In the genomic region with DNA sequence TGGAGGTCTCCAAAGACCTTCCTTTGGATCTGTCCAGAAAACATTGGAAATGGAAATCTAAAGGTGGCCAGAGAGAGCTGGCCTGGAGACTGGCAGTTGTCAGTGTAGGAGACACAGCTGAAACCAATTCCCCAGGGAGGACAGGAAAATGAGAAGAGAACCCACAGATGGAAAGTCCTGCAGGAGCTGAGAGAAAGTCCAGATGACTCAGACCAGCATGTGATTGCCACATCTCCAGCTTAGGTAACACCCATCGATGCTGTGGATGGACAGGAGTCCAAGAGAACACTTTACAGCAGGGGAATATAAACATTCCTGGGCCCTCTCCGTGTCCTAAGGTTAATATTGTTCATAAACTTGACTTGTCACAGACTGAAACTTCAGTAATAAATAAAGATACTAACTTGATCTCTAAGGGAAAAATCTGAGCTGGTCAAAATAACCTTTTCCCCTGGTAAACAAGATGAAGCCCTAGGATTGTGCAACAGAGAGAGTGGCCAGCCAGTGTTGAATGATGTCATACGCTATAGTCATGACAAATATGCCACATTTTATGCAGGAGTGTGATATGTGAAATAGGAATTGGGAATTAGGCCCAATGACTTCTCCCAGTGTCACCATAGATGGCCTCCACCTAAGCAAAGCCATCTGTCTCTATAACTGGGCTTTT, we compare ENCODE assay signal across 15 mouse cellular contexts.
DNase-seq lines count a peak whose midpoint lies in the region; ATAC-seq and TF ChIP-seq lines count a peak whose summit lies in the region.
"Had no signal": no experiment of that assay in that cellular context is flagged by ENCODE, and none has a peak within 500 bp of the region (broad histone marks: within the 10 kb centered on the region; RNA-seq: fewer than 3 reads in every experiment).

No protein-coding gene starts in this region.

- no peaks in the 10 kb centered on the region for H3K9me3 ChIP-seq in intestine, embryonic 16.5 days (ENCODE audit: control insufficient read depth, low read length)
- H3K9me3 ChIP-seq: embryonic facial prominence, embryonic 10.5 days; forebrain, embryonic 12.5 days; limb, embryonic 10.5 days had no signal

- no peak overlapping the region for H3K9ac ChIP-seq in intestine, embryonic 16.5 days (ENCODE audit: low read depth, low read length)
- H3K9ac ChIP-seq: forebrain, embryonic 12.5 days had no signal

- 0 out of 2 replicates have a peak, but pooled peaks have one; percentile 43 for ATAC-seq in intestine, embryonic 16.5 days

- no peaks in the 10 kb centered on the region for H3K27me3 ChIP-seq in intestine, embryonic 16.5 days (replicated peaks; ENCODE audit: control insufficient read depth, insufficient read depth, low read length)
- H3K27me3 ChIP-seq: forebrain, embryonic 12.5 days had no signal

- no peak overlapping the region for H3K27ac ChIP-seq in intestine, embryonic 16.5 days (ENCODE audit: low read length)
- H3K27ac ChIP-seq: embryonic facial prominence, embryonic 10.5 days; forebrain, embryonic 12.5 days; limb, embryonic 10.5 days had no signal

- peaks cover 16% of the 10 kb centered on the region for H3K4me1 ChIP-seq in lung, adult 2 months (ENCODE audit: control insufficient read depth, insufficient read depth, low read length)
- peaks cover 8% of the 10 kb centered on the region; the same call in 1 of the 2 replicates for H3K4me1 ChIP-seq in intestine, embryonic 16.5 days (ENCODE audit: control insufficient read depth, insufficient read depth, low read length)

- WGBS in lung, adult 2 months: 43% methylated on average over 3 of the region's 3 CpGs
- 48% methylated on average over 3 of the region's 3 CpGs for WGBS in intestine, embryonic 16.5 days

- no peak overlapping the region for H3K4me3 ChIP-seq in lung, adult 2 months (replicated peaks; ENCODE audit: extremely low read depth, low read depth, low read length)
- no peak overlapping the region for H3K4me3 ChIP-seq in intestine, embryonic 16.5 days (ENCODE audit: low read length)
- H3K4me3 ChIP-seq: embryonic facial prominence, embryonic 10.5 days; forebrain, embryonic 12.5 days; limb, embryonic 10.5 days had no signal

- H3K36me3 ChIP-seq in intestine, embryonic 16.5 days (ENCODE audit: control insufficient read depth, insufficient read depth, low read length): no peaks in the 10 kb centered on the region
- H3K36me3 ChIP-seq: embryonic facial prominence, embryonic 10.5 days; forebrain, embryonic 12.5 days; limb, embryonic 10.5 days had no signal

- TF ChIP-seq CTCF in lung, adult 2 months (IDR thresholded peaks at IDR 0.05; ENCODE audit: insufficient read depth, low read length): no peak

- H3K4me2 ChIP-seq in intestine, embryonic 16.5 days (ENCODE audit: low read depth, low read length): no peak overlapping the region
- H3K4me2 ChIP-seq: forebrain, embryonic 12.5 days had no signal

- peak; percentile 23 for DNase-seq in adrenal gland, postnatal 10 days
- DNase-seq in adrenal gland, postnatal 4 days (ENCODE audit: low spot score in 2 of 2): no peak
- peak; percentile 44 to 69 for DNase-seq in lung, adult 18-20 months
- DNase-seq in lung, adult 2 months: no peak
- DNase-seq in yolk sac, embryonic 10.5 days (ENCODE audit: low spot score): peak; percentile 30
- no peak for DNase-seq in spleen, adult 12 weeks (ENCODE audit: low spot score)
- DNase-seq in spleen, postnatal 4 days (ENCODE audit: low spot score in 2 of 2): no peak
- DNase-seq: cerebellum, adult 8-10 months; kidney, adult 8-10 months; spleen, adult 18-20 months; thymus, adult 18-20 months had no signal

- TF ChIP-seq POLR2A in lung, adult 2 months (IDR thresholded peaks at IDR 0.05; ENCODE audit: borderline replicate concordance, extremely low read depth, low read depth, low read length): no peak

Comparison
In these comparisons a context has a peak if more than half of its experiments do, and no peak if none do; other contexts are left out.
1. DNase-seq: peak in adrenal gland, postnatal 10 days (single experiment), lung, adult 18-20 months (2 of 2) and yolk sac, embryonic 10.5 days (single experiment); none in adrenal gland, postnatal 4 days (0 of 2), lung, adult 2 months (single experiment), spleen, adult 12 weeks (single experiment) and spleen, postnatal 4 days (0 of 2).